Mouse (Mus musculus) retina, postnatal 7 days (tissue): ENCODE measurements around the gene Nrf1.

Source experiments
- DNase-seq: peaks from one replicate; pipeline ENCODE4 v3.0.0-alpha.2; 2012; ENCODE audit warnings: low read depth, low spot score

The Nrf1 gene

GRCm38 (mm10) chr6:30047271-30048162, at the start of gene Nrf1:
Gene Nrf1 (plus strand): TSS chr6:30047988.
- DNase-seq, result peak; percentile 88

GRCm38 (mm10) chr6:29998140-29998539, 49.6 kb upstream of the Nrf1 start:
- no peak for DNase-seq

GRCm38 (mm10) chr6:29998771-29999170, 49.0 kb upstream of the Nrf1 start:
- no peak for DNase-seq

GRCm38 (mm10) chr6:30002628-30003027, 45.2 kb upstream of the Nrf1 start:
- no peak for DNase-seq

GRCm38 (mm10) chr6:30005851-30006250, 41.9 kb upstream of the Nrf1 start:
- no peak for DNase-seq

- DNase-seq, result no peak
Observed at GRCm38 (mm10) chr6:30009204-30009603, 38.6 kb upstream of the Nrf1 start.

GRCm38 (mm10) chr6:30013520-30013919, 34.3 kb upstream of the Nrf1 start:
- no peak for DNase-seq

GRCm38 (mm10) chr6:30014187-30014864, 33.5 kb upstream of the Nrf1 start:
- DNase-seq, result no peak

GRCm38 (mm10) chr6:30021241-30021640, 26.5 kb upstream of the Nrf1 start:
- DNase-seq, result no peak

- DNase-seq, result no peak
Observed at GRCm38 (mm10) chr6:30021656-30022055, 26.1 kb upstream of the Nrf1 start.

- no peak for DNase-seq
Observed at GRCm38 (mm10) chr6:30026799-30027198, 21.0 kb upstream of the Nrf1 start.

- DNase-seq, result no peak
Observed at GRCm38 (mm10) chr6:30028358-30028757, 19.4 kb upstream of the Nrf1 start.

- DNase-seq, result no peak
Observed at GRCm38 (mm10) chr6:30035112-30035511, 12.7 kb upstream of the Nrf1 start.

- no peak for DNase-seq
Observed at GRCm38 (mm10) chr6:30041498-30041897, 6.3 kb upstream of the Nrf1 start.

GRCm38 (mm10) chr6:30042483-30042882, 5.3 kb upstream of the Nrf1 start:
- DNase-seq, result no peak

GRCm38 (mm10) chr6:30048163-30048500, 344 bp downstream of the Nrf1 start:
- no peak for DNase-seq

GRCm38 (mm10) chr6:30048501-30049353, 939 bp downstream of the Nrf1 start:
- DNase-seq, result peak; percentile 14

GRCm38 (mm10) chr6:30053116-30053515, 5.3 kb downstream of the Nrf1 start:
- no peak for DNase-seq

- DNase-seq, result no peak
Observed at GRCm38 (mm10) chr6:30062544-30062943, 14.8 kb downstream of the Nrf1 start.

- no peak for DNase-seq
Observed at GRCm38 (mm10) chr6:30065369-30065768, 17.6 kb downstream of the Nrf1 start.

GRCm38 (mm10) chr6:30066746-30067145, 19.0 kb downstream of the Nrf1 start:
- no peak for DNase-seq

- no peak for DNase-seq
Observed at GRCm38 (mm10) chr6:30072476-30072875, 24.7 kb downstream of the Nrf1 start.
